Mouse (Mus musculus): ENCODE results near the gene Dtl.
"Not testable (repeated sequence)": the region's sequence is repeated elsewhere in the genome, so short reads cannot be mapped to it uniquely, and the experiment has no call there.

Gene Dtl

GRCm38 (mm10) chr1:191519329-191520066 is 55.8 kb downstream of the Dtl start:
- no peak for DNase-seq (ENCODE audit: low spot score)

- no peak for DNase-seq (ENCODE audit: low spot score)
Measured at GRCm38 (mm10) chr1:191518911-191519310, 56.4 kb downstream of the Dtl start.

GRCm38 (mm10) chr1:191517969-191518368 is 57.4 kb downstream of the Dtl start:
- no peak for DNase-seq (ENCODE audit: low spot score)

- DNase-seq (ENCODE audit: low spot score): no peak
Measured at GRCm38 (mm10) chr1:191517056-191517455, 58.3 kb downstream of the Dtl start.

- not testable (repeated sequence) for DNase-seq (ENCODE audit: low spot score)
Measured at GRCm38 (mm10) chr1:191516351-191516750, 59.0 kb downstream of the Dtl start.

- no peak for DNase-seq (ENCODE audit: low spot score)
Measured at GRCm38 (mm10) chr1:191513195-191513594, 62.1 kb downstream of the Dtl start.

- DNase-seq (ENCODE audit: low spot score): no peak
Measured at GRCm38 (mm10) chr1:191512383-191512782, 63.0 kb downstream of the Dtl start.

- DNase-seq (ENCODE audit: low spot score): no peak
Measured at GRCm38 (mm10) chr1:191511503-191511902, 63.8 kb downstream of the Dtl start.

- DNase-seq (ENCODE audit: low spot score): no peak
Measured at GRCm38 (mm10) chr1:191509865-191510264, 65.5 kb downstream of the Dtl start.

GRCm38 (mm10) chr1:191509131-191509530 is 66.2 kb downstream of the Dtl start:
- no peak for DNase-seq (ENCODE audit: low spot score)

GRCm38 (mm10) chr1:191506791-191507190 is 68.6 kb downstream of the Dtl start:
- no peak for DNase-seq (ENCODE audit: low spot score)

GRCm38 (mm10) chr1:191499666-191500065 is 75.7 kb downstream of the Dtl start:
- DNase-seq (ENCODE audit: low spot score): no peak

- peak; percentile 58 for DNase-seq (ENCODE audit: low spot score)
Measured at GRCm38 (mm10) chr1:191498271-191498955, 76.9 kb downstream of the Dtl start.

- no peak for DNase-seq (ENCODE audit: low spot score)
Measured at GRCm38 (mm10) chr1:191496676-191497075, 78.7 kb downstream of the Dtl start.

- no peak for DNase-seq (ENCODE audit: low spot score)
Measured at GRCm38 (mm10) chr1:191495051-191495467, 80.3 kb downstream of the Dtl start.

- no peak for DNase-seq (ENCODE audit: low spot score)
Measured at GRCm38 (mm10) chr1:191494303-191494655, 81.1 kb downstream of the Dtl start.

GRCm38 (mm10) chr1:191493476-191494302 is 81.7 kb downstream of the Dtl start:
- DNase-seq (ENCODE audit: low spot score): no peak

- DNase-seq (ENCODE audit: low spot score): no peak
Measured at GRCm38 (mm10) chr1:191490446-191490845, 84.9 kb downstream of the Dtl start.

Measured in urinary bladder, postnatal 14 days (tissue).